Mouse (Mus musculus) retina, adult 2 months (tissue): Measurements from ENCODE around the gene Gtf2a2.
"Not testable (repeated sequence)": the region's sequence is repeated elsewhere in the genome, so short reads cannot be mapped to it uniquely, and the experiment has no call there.

Source experiments
- DNase-seq: peaks from one replicate; pipeline ENCODE4 v3.0.0-alpha.2; 2012; ENCODE audit warnings: low read depth, low spot score

Gene Gtf2a2

DNA sequence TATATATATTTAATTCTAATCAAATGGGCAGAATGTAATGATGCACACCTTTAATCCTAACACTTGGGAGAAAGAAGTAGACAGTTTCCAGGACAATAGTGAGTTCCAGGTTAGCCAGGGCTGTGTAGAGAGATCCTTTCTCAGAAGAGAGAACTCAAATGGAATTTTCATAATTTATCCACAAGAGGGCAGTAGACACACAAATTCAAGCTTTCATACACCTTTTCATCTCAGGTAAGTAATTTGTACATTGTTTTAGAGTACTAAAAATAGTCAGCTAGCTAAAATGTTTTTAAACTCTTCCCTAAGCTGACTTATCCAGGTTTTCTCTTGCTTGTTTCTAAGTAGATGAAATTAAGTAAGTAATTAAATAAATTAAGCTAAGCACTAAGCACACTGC is 6.5 kb downstream of the Gtf2a2 start:
- no peak for DNase-seq

DNA sequence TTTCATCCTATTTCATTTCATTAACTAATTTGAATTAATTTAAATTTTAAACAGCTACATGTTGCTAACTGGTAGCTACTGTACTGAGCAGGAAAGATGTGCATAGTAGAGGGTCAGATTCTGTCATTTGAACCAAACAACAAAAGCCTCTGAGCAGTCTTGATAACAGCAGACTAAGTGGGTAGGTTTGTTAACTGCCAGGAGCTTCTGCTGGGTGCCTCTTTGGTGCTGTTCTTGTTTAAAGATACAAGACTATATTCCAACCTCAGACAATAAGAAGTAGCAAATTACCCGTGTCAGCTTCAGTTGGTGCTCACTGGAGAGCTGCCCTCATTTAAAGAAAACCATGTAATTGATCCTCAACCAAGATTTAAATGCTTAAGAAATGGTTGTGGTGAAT is 9.3 kb downstream of the Gtf2a2 start:
- no peak for DNase-seq

DNA sequence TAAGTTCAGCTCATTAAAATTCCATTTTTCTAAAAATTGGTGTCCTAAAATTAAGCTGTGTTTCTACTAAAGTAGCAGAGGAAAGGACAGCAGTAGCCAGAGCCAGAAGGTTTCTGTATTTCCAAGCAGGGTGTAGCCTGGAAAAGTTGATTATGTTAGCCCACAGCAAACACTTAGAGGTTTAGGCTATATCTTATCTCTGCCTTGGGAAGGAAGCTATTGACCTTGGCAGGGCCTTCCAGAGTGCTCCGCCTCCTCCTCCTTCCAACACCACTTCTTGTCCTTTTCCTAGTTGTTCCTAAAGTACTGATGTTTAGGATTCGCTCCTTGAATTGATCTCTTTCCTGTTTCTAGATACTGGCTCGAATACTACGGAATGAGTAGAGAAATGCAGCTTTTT is 9.7 kb downstream of the Gtf2a2 start:
- DNase-seq: no peak

DNA sequence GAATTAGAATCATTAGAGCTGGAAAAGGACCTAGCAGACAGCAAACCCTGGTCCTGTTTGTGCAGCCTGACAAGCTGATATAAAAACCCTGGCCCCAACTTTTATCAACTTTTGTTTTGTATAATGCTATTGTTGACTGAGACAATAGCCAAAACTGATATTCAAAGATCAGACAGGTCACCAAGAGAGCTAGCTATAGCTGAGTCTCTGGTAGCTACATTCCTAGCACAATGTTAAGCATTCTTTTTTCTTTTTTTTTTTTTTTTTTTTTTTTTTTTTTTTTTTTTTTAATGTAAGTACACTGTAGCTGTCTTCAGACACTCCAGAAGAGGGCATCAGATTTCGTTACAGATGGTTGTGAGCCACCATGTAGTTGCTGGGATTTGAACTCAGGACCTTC is 11.3 kb downstream of the Gtf2a2 start:
- DNase-seq: not testable (repeated sequence)

DNA sequence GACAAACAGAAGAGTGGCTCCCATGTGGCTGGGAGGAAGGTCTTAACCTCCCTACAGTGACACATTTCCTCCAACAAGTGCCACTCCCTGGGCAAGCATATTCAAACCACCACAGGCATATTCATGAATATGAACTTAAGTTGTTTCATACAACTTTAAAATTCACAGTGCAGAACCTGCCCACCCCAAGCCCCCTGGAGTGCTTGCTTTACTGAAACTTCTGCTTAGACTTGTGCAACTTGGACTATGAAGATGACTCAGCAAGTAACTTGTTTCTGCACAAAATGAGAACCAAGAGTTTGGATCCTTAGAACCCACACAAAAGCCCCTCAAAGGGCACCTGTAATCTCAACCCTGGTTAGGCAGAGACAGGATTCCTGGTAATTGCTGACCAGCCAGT is 12.3 kb downstream of the Gtf2a2 start:
- DNase-seq: no peak

DNA sequence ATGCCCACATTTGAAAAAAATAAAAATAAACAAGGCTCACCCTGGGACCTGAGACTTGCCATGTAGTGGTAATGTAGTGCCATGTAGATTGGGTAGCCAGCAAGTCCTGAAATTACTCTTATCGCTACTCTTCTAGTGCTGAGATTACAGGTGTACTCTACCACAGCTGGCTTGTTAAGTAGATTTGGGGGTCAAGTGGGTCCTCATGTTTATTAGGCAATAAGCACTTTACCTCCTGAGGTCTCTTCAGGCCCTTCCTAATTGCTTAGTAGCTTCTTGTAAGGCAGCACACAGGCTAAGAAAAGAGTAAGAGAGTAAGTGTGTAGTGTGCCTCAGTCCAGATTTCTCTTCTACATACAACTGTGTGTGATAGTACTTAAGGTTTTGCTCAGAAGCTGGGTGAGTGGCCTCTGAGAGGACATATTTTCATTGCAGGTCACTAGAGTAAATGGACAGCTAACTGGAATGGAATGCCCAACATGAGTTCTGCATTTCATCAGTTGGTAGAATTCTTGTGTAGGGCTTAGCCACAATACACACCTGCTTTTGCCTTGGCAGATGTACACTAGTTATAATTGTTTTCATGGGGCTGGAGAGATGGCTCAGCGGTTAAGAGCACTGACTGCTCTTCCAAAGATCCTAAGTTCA is 13.1 kb downstream of the Gtf2a2 start:
- no peak for DNase-seq

DNA sequence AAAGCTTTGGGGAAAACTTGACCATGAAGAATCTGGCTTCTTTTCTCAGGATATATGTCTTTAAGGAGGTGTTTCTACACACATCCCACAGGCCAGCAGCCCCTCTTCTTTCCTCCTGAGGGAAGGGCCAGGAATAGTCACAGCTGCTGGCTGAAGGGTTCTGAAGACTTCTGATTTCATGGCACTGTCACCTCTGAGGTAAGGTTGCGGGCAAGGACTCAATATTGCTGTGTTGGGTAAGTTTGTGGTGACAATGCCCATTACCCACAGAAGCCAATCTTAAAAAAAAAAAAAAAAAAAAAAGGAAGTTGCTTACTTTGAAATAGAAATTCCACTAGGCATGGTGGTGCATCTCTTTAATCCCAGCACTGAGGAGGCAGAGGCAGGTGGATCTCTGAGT is 19.8 kb downstream of the Gtf2a2 start:
- no peak for DNase-seq

DNA sequence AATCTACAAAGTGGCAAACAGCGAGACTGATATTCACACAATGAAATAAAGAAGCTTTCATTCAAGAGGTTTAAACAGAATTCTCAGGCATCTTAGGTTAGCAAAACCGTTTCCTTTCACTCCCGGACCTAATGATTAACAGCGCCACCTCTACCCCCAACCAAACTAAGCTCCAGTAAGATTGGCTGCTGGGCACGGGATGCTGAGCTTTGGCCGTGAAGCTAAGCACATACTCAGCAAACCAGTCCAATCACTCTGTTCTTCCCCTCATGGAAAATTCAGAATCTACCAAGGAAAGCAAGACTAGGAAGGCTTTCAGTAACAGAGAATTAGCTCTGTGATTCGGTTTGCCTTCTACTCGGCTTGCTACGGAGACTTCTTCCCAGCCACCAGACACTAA is 20.7 kb downstream of the Gtf2a2 start:
- no peak for DNase-seq

DNA sequence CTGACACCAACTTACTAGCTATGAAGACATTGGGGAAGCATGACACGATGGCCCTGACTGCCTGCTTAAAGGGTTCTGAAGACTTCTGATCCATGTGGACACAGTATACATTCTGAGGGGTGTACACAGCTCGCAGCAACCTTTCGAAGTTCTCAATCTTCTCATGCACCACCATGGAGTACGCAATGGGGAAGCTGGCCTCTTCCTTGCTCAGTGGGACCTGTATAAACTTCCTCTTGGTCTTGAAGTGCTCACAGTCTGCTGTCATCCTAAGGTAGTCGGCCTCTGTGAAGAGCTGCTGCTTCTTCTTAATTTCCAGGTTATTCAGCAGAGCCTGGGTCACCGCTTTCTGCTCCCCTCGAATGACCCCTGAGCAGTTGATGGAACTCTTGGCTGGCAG is 22.4 kb downstream of the Gtf2a2 start:
- DNase-seq: no peak

DNA sequence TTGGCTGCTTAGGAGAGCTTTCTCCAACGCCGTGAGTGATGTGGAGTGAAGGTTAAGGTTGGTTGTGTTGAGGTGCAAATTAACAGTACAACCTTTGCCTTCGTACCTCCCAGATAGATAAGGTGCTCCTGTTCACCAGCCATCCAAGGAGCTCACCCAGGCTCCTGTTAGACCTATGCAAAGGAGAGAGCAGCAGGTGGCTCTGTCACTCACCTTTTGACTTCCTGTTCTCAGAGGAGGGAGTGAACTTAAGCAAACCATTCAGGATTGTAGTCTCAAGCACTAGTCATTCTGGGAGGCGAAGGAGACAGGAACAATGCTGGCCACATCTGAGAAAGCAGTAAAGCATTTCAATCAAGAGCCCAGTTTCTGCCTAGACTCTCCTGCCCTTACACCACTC is 24.3 kb downstream of the Gtf2a2 start:
- no peak for DNase-seq

DNA sequence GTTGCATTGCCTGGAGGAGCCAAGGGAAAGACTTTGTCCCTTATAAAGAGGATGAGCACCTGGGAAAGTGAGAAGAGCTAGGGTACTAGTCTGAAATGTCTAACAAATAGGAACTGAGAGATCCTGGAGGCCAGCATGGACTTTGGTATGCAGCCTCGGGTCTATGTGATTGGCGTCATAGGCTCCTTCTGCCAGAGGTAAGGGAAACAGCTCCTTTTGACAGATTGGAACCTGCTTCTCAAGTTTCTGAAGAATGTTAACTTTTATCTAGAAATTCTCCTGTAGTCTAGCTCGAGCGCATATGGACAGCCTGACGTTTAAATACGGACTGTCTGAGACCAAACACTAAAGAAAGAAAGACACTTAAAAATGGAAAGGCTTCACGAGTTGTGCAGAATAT is 25.6 kb downstream of the Gtf2a2 start, which contains the start of gene Gcnt3:
Gene Gcnt3 (minus strand): TSS at position 101 of the 400 bp plus-strand sequence.
- DNase-seq: no peak

DNA sequence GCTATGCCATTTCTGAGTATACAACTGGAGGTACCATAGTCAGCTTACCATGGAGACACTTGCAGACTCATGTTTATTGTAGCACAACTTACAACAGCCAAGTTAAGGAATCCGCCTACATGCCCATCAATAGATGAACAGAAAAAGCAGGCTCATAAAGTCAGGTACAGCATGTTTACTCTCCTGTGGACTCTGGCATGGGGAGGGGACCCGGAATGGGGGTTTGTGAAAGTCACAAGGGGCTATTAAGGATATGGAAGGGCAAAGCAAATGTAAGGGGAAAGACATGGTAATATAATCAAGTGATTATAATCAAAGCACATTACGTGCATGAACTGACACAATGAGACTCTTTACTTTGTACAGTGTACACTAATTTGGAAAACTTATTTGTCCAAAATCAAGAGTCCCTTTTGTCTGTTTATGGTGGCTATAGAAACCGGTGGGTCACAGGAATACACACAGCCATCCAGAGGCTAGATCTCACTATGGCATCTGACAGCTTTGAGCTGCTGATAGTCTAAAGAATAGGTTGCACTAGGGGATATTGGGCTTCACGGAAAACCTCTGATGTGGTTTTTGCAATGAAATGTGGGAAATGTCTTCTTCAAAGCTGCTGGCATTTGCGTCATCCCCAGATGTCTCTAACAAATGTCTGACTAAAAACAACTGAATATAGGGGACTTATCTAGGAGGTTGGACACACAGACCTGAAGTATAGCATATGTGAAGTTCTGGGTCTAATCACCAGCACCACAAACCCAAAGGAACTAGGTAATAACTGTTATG is 27.4 kb downstream of the Gtf2a2 start:
- DNase-seq: no peak

DNA sequence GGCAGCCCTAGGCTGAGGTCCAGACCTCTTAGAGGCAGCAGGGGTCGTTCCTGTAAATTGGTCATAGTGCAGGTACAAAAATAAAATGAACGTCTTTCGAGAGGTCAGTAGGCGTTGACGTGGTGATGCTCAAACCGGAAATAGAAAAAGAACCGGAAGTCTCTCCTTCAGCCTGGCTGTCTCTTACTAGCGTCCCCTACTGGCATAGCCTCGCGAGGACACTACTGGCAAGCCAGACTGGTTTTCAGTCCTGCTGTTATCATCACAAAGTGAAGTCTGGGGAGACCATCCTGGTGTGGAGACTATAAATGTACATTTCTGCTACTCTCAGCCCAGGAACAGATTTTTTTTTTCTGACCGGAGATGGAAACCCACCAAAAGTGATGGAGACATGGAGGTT is 28.2 kb downstream of the Gtf2a2 start:
- DNase-seq: no peak

DNA sequence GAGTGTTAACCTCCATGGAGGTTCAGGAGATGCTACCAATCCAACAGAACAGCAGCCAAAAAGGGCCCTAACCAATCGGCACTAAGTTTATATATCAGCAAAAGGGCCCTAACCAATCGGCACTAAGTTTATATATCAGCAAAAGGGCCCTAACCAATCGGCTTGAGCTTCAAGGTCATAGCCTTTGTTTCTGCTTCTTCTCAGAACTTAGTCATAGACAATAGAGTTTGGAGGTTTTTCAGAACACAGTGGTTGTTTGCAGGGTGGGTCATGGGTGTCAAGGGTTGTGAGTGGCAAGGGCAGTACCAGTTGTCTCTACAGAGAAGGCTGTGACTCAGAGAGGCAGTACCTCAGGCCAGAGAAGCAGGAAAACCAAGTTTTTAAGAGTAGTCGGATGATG is 29.8 kb downstream of the Gtf2a2 start:
- DNase-seq: no peak

DNA sequence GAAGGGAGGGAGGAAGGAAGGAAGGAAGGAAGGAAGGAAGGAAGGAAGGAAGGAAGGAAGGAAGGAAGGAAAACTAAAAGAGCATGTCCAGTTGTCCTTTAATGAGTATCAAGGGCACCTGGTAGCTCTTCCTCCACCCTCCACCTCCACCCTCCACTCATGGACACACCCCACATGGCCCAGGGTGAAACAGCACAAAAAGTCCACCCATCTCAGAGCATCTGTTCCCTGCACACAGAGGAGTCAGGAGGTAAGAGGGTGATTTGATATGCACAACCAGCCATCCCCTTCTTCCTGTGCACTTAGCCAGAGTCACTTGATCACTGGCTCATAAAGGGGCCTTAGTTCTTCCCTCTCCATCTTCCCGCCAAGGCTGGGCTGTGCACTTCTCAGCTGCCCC is 30.6 kb downstream of the Gtf2a2 start:
- no peak for DNase-seq

DNA sequence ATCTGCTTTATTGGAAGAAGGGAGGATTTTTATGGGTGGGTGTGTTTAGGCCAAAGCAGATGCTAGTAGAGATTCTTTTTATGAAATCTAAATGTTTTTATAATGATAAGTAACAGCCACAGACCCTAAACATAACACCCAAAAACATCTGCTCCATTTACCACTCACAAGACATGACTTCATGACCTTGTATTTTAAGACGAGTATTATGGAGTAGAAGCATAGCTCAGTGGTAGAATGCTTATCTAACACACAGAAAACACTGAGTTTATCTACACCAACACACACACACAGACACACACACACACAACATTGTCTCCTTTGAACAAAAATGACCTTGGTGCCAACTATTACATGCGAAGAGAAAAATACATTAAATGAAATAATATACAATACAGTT is 32.5 kb downstream of the Gtf2a2 start:
- DNase-seq: no peak

DNA sequence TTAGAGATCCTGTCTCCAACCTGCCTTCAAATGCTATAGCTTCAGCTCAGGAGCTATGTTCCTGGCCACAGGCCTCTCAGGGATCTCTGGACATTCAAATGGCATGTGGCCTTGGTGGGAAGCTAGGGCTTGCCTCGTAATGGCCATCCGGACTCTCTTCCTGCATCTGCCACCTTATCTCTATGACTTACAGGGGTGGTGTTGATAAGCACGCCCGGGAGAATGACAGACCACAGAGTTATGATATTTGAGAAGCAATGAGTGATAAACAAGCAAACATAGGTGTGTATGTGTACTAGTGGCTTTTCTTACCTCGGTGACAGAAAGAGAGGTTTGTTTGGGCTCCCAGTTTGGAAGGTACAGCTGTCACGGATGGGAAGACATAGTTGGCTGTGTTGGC is 33.9 kb downstream of the Gtf2a2 start:
- DNase-seq: no peak

DNA sequence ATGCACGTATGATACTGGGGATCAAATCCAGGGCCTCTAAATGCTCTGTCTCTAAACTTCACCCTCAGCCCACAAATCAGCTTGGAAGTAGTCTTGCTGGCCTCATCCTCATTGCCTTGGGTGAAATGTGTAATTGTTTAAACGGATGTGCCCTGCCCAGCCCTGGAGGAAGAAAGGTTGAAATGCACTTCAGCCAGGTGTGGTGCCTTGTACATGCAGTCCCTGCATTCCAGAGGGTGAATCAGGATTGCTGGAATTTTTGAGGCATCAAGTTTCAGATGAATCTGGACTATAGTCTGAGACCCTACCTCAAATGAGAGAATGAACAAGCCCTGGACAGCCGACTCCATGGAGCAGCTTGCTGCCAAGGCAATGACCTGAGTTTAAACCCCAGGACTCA is 35.5 kb downstream of the Gtf2a2 start:
- no peak for DNase-seq

DNA sequence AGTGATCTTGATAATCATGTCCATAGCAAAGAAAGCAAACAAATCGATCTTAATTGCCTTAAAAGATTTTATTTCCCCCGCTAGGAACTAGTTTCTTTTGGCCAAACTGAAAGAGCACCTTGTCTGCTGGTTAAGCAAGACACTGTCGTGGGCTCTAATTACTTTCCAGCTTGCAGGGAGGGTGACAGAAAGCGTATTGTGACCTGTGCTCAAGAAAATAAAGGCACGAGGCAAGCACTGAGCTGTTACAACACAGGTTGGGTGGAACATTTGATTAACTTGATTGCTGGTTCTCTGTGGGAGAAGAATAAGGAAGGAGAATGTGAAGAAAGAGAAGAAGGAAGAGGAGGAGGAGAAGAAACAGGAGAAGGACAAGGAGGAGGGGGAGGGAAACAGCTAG is 35.9 kb downstream of the Gtf2a2 start:
- DNase-seq: no peak

DNA sequence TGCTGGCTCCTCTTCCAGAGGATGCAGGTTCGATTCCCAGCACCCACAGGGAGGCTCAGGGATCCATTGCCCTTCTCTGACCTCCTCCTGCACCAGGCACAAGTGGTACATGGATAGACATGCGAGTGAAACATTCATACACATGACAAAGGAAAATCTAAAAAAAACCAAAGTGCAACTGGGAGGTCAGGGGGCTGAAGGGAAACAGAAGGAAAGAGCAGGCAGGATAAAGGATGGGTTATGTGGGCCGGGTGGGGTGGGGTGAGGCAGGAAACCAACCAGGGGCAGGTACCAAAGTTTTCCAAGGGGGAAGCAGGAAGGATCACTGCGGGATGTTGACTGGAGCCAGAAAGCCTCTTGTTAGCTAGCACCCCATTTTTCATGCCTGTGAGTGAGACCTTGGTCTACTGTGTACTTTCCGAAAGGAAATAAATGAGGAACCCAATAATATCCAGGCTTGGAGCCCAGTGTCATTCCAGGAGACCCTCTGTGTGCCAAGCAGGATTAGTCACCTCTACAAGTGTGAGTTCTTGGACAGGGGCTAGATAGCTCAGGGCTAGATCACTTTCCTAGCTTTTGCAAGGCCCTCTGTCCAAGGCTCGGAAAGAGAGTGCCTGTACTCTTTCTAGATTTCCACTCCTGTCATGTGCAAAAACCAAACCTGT is 36.5 kb downstream of the Gtf2a2 start:
- no peak for DNase-seq

DNA sequence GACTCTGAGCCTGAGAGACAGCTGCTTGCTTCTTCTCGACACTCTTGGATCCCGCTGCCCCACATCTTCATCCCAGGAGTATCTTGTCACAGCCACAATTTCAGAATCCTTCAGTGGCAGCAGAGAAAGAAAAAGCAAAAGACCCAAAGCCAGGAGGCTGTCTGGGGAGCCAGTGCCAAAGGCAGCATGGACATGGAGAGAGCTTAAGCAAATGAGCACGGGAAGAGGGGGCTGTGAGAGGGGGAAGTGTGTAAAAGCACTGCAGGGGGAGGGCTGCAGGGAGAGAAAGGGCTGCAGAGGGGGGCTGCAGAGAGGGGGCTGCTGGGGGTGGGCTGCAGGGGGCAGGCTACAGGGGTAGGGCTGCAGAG is 37.0 kb downstream of the Gtf2a2 start:
- DNase-seq: no peak

DNA sequence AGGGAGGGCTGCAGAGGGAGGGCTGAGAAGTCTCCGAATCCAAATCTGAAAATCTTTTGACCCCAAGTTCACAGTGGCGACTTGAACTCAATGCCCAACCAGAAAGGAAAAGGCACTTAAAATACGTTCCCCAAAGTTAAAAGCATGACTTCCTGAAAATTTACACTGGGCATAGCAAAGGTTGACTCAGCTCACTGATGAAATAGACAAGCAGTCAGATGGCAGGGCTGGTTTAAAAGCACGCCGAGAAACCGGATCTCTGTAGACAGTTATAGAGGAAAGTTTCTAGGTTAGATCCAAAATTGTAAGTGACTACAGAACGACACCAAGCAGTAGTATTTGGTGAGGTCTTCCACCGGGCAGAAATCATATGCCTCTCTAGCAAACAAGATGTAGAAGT is 37.5 kb downstream of the Gtf2a2 start:
- no peak for DNase-seq

DNA sequence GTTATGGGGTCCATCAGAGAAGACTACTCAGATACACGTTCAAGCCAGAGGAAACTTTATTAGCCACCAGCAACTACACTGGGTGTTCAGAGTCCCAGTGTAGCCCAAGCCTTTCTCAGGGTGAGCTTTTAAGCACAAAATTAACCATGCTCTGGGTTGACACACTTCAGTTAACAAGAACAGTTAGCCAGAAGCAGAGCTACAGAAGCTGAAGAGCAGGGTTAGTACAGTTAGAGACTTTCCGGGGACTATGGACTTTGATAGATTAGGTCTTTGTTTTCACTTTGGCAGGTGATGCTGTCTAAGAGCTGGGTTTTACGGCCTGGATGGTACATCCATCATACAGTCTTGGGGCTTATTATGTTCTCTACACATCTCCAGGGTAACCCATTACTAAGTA is 40.4 kb downstream of the Gtf2a2 start:
- DNase-seq: no peak
